Mouse (Mus musculus) hematopoietic stem cell, adult 5-6 weeks (primary cell): ENCODE measurements around the gene Slc16a2. TPM values are rescaled to one million over a fixed set of nuclear protein-coding genes. Genes with fewer than 3 reads are reported as not detected.

ENCODE experiments used
- ATAC-seq, 2 experiments: fragments of 125-278 bp in 1 of 2; replicated peaks in 1 of 2; 2 replicates each; pipeline ENCODE4 v1.8.0; 2016 to 2017; ENCODE audit warnings: inconsistent platforms in 2 of 2, mild to moderate bottlenecking in 2 of 2, moderate number of reproducible peaks in 2 of 2, low read depth in 1 of 2, moderate TSS enrichment in 1 of 2; ENCODE audit not compliant: low FRiP score in 2 of 2, poor library complexity in 2 of 2, severe bottlenecking in 2 of 2, insufficient read depth in 1 of 2, low TSS enrichment in 1 of 2
- total RNA-seq: library from RNA; stranded (forward); fragments of 172-1452, 232-1000 nt; gene quantifications from 2 replicates; pipeline ENCODE4 v1.2.3, GENCODE M21; 2017

Gene Slc16a2
- 0.69 and 2.6 TPM in 2 replicates for total RNA-seq

- peak; percentile 89 to 91 for ATAC-seq
These were observed at the start of gene Slc16a2 for GRCm38 (mm10) chrX:103821832-103822196. Gene Slc16a2 (minus strand): TSS chrX:103821983.

DNA sequence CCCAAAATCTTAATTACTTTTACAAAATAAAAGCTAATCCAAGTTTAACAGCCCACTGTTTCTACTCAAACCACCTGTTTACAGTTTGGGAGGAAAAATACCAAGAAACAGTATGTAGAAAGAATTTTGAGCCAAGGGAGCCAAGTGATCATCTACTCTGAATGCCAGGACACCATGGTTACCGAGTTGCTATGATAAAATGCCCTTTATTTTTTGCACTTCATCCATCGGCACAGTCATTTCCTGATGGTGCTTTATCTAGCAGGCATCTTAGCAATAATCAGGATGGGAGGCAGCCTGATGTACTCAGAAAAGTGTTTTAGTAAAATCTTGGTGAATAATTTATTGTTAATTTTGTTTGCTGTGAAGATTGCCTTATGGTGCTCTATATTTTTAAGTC lies 41.7 kb upstream of the Slc16a2 start:
- no peak for ATAC-seq

DNA sequence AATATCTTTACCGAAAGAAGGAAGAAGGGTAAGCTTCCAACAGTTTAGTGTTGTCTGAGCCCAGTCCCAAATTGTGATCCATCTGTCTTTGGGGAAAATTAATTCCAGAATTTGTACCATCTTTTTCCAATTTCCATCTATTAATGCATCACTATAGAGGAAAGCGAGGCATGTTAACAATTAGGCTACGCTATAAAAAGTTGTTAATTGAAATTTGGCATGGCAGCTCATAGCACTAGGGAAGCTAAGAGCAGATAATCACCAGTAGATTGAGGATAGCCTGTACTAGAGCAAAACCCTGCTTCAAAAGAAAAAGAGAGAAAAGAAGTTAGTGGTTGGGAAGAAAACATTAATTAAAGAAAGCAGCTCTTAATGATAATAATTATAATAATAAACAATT lies 41.1 kb upstream of the Slc16a2 start:
- ATAC-seq = no peak

DNA sequence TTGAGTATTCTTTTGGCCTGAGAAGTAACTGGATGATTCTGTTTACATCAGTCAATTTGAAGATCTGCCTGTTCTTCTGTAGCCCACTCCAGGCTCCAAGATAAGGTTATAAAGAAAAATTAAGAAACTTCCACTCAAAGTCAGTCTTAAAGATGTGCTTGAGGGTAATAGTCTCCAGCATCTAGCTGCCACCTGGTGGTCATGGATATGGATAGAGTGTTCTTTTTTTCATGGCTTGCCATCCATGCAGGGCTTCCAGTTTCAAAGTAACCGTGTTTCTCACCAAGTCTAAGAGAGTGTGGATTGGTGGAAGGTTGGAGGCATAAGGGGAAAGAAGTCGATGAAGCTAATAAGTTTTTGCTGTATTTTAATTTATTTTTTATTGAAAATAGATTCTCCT lies 23.5 kb upstream of the Slc16a2 start:
- ATAC-seq = no peak

DNA sequence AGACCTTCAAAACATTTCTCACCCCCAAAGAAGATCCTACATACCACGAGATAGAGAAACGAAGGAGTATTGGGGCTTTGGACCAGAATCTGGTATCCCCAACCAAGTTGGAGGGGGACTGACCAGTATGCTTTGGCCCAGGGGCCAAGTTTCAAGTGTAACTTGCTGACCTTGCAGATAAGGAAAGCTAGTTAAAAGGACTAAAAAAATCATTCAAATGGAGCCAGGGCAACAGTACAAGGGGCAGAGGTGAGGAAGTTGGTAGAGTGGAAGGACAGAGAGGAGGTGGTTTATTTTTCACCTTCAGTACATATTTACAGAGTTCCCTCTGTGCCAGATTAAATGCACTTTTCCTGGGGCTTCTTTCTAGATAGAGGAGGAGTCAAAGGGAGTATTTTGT lies 7.1 kb upstream of the Slc16a2 start:
- ATAC-seq = no peak

DNA sequence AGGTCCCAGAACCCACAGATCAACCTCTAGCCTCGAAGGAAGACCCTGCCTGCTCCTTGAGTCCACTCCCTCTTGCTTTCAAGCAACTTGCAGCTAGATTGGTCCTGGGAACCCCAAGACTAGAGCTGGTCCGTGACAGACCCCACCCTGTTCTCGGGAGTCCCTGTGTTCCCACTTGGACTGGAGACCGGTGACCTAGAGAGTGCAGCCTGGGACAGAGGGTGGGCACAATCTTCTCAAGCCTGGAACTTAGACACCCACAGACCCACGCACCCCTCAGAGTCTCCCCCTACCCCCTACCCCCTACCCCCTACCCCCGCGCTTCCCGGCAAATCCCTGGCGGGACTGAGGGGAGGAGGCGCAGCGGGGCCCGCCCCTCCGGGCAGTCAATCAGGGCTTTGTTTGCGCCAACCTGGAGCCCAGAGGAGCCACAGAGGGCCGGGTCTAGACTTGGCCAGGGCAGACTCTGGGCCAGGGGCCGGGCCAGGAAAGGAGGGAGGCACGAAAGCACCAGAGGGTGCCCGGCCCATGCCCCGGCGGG lies 558 bp upstream of the Slc16a2 start:
- peak; percentile 11 to 19; a peak in 1 of 4 replicates for ATAC-seq

DNA sequence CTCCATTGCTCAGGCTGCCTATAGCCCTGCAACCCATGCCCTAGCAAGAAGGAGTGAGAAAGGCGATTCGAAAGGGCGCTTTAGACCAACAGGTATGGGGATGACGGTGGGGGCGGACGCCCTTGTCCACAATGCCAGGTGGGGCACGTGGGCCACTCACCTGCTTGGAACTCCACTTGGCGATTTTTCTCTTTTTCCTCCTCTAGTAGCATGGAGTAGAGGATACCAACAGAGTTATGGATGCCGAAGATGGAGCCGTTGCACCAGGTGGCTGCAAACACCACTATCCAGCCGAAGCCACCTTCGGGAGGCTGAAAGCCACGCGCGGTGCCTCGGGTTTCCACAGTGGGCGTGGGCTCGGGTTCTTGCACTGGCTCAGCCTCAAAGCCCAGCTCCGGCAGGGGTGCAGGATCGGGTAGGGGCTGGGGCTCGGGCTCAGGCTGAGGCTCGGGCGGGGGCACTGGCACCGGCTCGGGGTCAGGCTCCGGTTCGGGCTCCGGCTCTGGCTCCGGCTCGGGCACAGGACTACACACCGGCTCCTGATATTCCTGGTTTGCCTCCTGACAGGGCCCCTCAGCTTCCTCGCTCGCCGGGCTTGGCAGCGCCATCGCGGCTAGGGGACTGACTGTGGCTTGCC lies 470 bp downstream of the Slc16a2 start:
- no peak for ATAC-seq

GRCm38 (mm10) chrX:103820307-103821194 lies 1.2 kb downstream of the Slc16a2 start:
- ATAC-seq = no peak

DNA sequence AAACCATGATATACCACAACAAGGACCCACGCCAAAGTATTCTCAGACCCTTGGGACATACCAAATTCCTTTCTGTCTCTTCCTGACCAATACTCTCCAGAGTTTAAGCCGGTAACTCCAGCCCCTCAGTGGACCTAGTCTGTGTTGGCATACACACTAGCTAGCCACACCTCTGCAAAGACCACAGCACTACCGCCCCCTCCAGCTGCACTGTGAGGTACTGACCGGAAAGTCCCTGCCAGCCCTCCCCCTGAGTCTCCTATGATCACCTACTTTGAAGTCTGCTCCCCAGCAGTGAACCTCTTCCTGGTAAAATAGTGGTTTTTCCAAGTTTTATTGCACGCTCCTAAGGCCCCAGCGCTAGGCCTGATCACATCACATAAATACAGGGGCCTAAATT lies 2.5 kb downstream of the Slc16a2 start:
- no peak for ATAC-seq

DNA sequence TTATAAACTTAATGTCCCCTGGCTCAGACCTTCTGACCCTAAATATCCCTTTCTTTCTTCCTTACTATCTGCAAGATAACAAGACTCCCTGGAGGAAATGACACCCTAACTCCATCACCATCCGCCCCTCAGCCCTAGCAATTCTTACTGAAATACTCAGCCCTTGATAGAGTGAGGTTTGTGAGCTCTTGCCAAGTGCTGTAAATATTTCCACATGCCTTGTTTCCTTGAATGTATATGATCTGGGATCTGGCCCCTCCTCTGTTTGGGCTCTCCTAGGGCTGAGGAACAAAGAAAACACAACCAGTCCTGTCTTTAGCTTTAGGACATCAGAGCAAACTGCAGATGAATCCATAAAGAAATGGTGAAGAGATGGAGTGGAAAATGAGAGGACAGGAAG lies 9.1 kb downstream of the Slc16a2 start:
- ATAC-seq = no peak

DNA sequence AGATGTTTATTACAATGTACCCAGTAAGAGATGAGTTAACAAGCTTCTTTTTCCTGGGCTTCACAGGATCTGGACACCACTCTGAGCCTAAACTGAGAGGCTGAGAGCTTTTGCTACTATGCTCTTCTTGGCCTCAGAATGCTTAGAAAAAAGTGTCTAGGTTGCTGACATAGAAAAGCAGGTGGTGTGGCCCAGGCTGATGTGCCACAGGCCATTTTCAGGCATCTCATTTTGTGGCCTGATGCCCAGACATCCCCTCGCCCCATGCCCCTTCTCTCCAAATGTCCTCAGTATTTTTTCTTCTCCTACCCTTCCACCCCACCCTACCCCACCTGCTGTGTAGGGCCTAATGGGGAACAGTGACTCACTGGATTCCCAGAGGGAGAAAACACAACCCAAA lies 11.3 kb downstream of the Slc16a2 start:
- ATAC-seq = no peak

- ATAC-seq = no peak
These were observed 15.4 kb downstream of the Slc16a2 start for GRCm38 (mm10) chrX:103806373-103806772.

- no peak for ATAC-seq
These were observed 24.8 kb downstream of the Slc16a2 start for GRCm38 (mm10) chrX:103796961-103797360.

DNA sequence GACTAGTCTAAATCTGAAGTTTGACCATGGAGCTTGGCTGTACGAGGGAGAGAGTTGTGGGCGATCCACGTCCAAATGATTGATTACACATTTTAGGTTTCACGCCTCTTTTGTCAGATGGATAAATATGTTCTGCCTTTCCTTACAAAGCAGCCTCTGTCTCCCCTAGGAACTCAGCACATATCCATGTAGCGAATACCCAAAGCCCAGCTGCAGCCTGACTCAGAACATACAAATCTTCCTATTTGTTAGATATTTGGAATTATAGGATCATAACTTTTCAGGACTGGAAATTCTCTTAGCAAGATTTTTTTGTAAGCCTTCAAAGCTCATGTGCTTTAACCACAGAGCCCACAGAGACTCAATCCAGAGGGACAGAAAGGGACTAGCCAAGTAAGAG lies 26.3 kb downstream of the Slc16a2 start:
- no peak for ATAC-seq

GRCm38 (mm10) chrX:103791329-103791728 lies 30.5 kb downstream of the Slc16a2 start:
- no peak for ATAC-seq

DNA sequence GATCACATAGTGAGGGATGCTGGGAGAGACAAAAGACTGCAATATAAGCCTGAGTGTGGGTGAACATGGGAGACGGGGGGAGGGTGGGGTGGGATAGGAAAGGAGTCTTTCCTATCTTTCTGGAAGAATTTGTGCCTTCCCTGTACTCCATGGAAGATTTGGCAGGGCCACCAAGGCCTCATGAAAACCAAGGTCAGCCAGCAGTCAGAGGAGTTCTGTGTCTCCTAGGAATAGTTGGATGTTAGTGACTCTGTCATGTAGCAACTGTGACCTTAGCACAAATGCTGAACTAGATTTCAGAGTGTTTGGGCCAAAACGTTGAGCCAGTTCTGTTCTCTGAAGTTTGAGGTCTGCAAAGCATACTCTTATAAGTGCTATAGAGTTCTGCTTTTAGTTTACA lies 36.1 kb downstream of the Slc16a2 start:
- ATAC-seq = no peak

- ATAC-seq = no peak
These were observed 45.4 kb downstream of the Slc16a2 start for GRCm38 (mm10) chrX:103776412-103776811.

GRCm38 (mm10) chrX:103746197-103746596 lies 75.6 kb downstream of the Slc16a2 start:
- ATAC-seq = no peak
